Mouse (Mus musculus): ENCODE results near the gene Scd2. TPM values are rescaled to one million over a fixed set of nuclear protein-coding genes. Genes with fewer than 3 reads are reported as not detected.

The Scd2 gene
- polyA plus RNA-seq, 1 experiment from 2014 or later, result 266 TPM

DNA sequence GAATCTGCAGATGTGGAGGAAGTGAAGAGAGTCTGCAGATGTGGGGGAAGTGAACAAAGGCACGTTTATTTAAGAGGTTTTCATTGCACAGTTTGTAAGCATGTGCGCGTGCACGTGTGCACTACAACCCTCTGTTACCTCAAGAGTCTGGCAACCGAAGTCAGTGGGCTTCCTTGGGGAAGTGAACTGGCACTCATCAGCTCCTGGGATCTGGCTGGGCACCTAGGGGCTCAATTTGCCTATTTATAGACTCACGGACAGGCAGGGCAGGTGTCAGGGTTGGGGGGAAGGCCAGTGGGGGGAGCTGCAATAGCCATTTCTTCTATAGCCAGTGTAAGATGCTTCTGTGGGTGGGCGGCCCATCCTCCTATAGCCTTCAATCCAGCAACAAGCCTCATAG is 58.3 kb downstream of the Scd2 start:
- 81% methylated on average over 7 of the region's 7 CpGs for WGBS
- no peaks in the 10 kb centered on the region for H3K36me3 ChIP-seq
- no peaks in the 10 kb centered on the region for H3K9me3 ChIP-seq
- H3K27me3 ChIP-seq (replicated peaks), result no peaks in the 10 kb centered on the region
- no peak for ATAC-seq (ENCODE audit: insufficient read depth, low FRiP score, low read depth)
- no peak overlapping the region for H3K4me2 ChIP-seq
- no peak overlapping the region for H3K9ac ChIP-seq
- no peaks in the 10 kb centered on the region for H3K4me1 ChIP-seq
- H3K27ac ChIP-seq, result no peak overlapping the region
- H3K4me3 ChIP-seq (replicated peaks), result no peak overlapping the region

Small RNA genes within 50 kb of the gene (microRNA-seq; reads per million reads assigned to microRNA genes)
- gene Mir5114, result 1.2 reads per million

Other genes with a start within 250 kb of the Scd2 start
- gene Erlin1, start 223.9 kb upstream of the Scd2 start, polyA plus RNA-seq (2015; fragmentation: Nextera tagmentation; extraction: Ambion mirVana), result 40.8 and 46.0 TPM in 2 replicates
- gene Chuk, start 186.2 kb upstream of the Scd2 start, polyA plus RNA-seq (2015; fragmentation: Nextera tagmentation; extraction: Ambion mirVana), result 37.1 and 39.9 TPM in 2 replicates
- 28.6 and 29.7 TPM in 2 replicates for gene Cwf19l1, start 157.8 kb upstream of the Scd2 start, polyA plus RNA-seq (2015; fragmentation: Nextera tagmentation; extraction: Ambion mirVana)
- gene Bloc1s2, start 147.2 kb upstream of the Scd2 start, polyA plus RNA-seq (2015; fragmentation: Nextera tagmentation; extraction: Ambion mirVana), result 82.1 and 86.9 TPM in 2 replicates
- gene Pkd2l1, start 101.2 kb upstream of the Scd2 start, polyA plus RNA-seq (2015; fragmentation: Nextera tagmentation; extraction: Ambion mirVana), result not detected in 2 replicates
- 0.28 and 0.59 TPM in 2 replicates for gene Scd3, start 90.4 kb upstream of the Scd2 start, polyA plus RNA-seq (2015; fragmentation: Nextera tagmentation; extraction: Ambion mirVana)
- 0.12 and 0.15 TPM in 2 replicates for gene Scd4, start 39.4 kb downstream of the Scd2 start, polyA plus RNA-seq (2015; fragmentation: Nextera tagmentation; extraction: Ambion mirVana)
- gene Scd1, start 114.2 kb downstream of the Scd2 start, polyA plus RNA-seq (2015; fragmentation: Nextera tagmentation; extraction: Ambion mirVana), result 3.9 and 5.3 TPM in 2 replicates
- 0.12 and 0.15 TPM in 2 replicates for gene Wnt8b, start 199.8 kb downstream of the Scd2 start, polyA plus RNA-seq (2015; fragmentation: Nextera tagmentation; extraction: Ambion mirVana)